Mouse (Mus musculus): ENCODE results near the gene Sema4c. TPM values are rescaled to one million over a fixed set of nuclear protein-coding genes. Genes with fewer than 3 reads are reported as not detected.

Sema4c gene
- polyA plus RNA-seq, 1 experiment from 2014 or later, result 35.4 TPM

DNA sequence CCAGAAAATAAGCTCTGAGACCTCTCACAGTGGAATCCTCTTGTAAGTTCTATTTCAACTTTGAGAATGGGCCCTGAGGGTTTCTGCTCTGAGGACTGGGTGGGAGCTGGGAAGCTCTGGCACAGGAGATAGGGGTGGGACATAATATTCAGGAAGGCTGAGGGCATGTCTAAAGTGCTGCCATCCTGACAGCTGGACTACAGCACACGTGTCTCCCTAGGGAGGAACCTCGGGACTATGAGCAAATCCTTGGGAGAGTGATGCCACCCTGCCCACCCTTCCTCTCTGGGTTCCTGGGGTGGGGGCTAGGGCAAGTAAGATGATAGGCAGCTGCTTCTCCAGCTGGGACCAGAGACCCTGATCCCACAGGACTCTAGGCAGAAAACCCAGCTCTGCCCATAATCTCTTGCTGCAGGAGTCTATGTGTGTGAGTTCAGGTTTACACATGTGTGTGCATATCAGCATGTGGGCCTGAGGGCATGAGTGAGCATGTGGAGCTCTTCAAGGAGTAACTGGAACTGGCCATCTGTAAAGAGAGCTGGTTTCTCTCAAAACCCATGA lies 14.1 kb upstream of the Sema4c start:
- H3K27me3 ChIP-seq (replicated peaks; ENCODE audit: control insufficient read depth, insufficient read depth, low read length), result no peaks in the 10 kb centered on the region
- WGBS, result 76% methylated on average over 2 of the region's 2 CpGs
- H3K36me3 ChIP-seq (ENCODE audit: control insufficient read depth, insufficient read depth), result no peaks in the 10 kb centered on the region
- no peak overlapping the region for H3K4me2 ChIP-seq (ENCODE audit: low read length)
- peaks cover 3% of the 10 kb centered on the region for H3K4me1 ChIP-seq (replicated peaks; ENCODE audit: control insufficient read depth, insufficient read depth, low read length)
- H3K9ac ChIP-seq (replicated peaks; ENCODE audit: low read depth, low read length), result no peak overlapping the region
- no peaks in the 10 kb centered on the region for H3K9me3 ChIP-seq (ENCODE audit: control insufficient read depth, low read length)
- no peak for ATAC-seq
- no peak overlapping the region for H3K4me3 ChIP-seq (replicated peaks; ENCODE audit: low read length)
- H3K27ac ChIP-seq (ENCODE audit: low read length), result no peak overlapping the region

GRCm38 (mm10) chr1:36571627-36572026 lies 13.5 kb upstream of the Sema4c start:
- Histone ChIP-seq H3K9me3 (ENCODE audit: control insufficient read depth, low read length) (no peaks in the 10 kb centered on the region), H3K27ac (ENCODE audit: low read length) (no peak overlapping the region), H3K4me2 (ENCODE audit: low read length) (no peak overlapping the region), H3K4me3 (replicated peaks; ENCODE audit: low read length) (no peak overlapping the region), H3K27me3 (replicated peaks; ENCODE audit: control insufficient read depth, insufficient read depth, low read length) (no peaks in the 10 kb centered on the region), H3K9ac (replicated peaks; ENCODE audit: low read depth, low read length) (no peak overlapping the region), H3K4me1 (replicated peaks; ENCODE audit: control insufficient read depth, insufficient read depth, low read length) (peaks cover 3% of the 10 kb centered on the region), H3K36me3 (ENCODE audit: control insufficient read depth, insufficient read depth) (no peaks in the 10 kb centered on the region)
- no peak for ATAC-seq
- 68% methylated on average over 6 of the region's 6 CpGs for WGBS

GRCm38 (mm10) chr1:36570320-36570719 lies 12.2 kb upstream of the Sema4c start:
- no peaks in the 10 kb centered on the region for H3K36me3 ChIP-seq (ENCODE audit: control insufficient read depth, insufficient read depth)
- WGBS, result 91% methylated on average over 5 of the region's 5 CpGs
- no peak overlapping the region for H3K27ac ChIP-seq (ENCODE audit: low read length)
- no peak for ATAC-seq
- no peak overlapping the region for H3K9ac ChIP-seq (replicated peaks; ENCODE audit: low read depth, low read length)
- no peak overlapping the region for H3K4me3 ChIP-seq (replicated peaks; ENCODE audit: low read length)
- H3K9me3 ChIP-seq (ENCODE audit: control insufficient read depth, low read length), result no peaks in the 10 kb centered on the region
- no peak overlapping the region for H3K4me2 ChIP-seq (ENCODE audit: low read length)
- no peaks in the 10 kb centered on the region for H3K27me3 ChIP-seq (replicated peaks; ENCODE audit: control insufficient read depth, insufficient read depth, low read length)
- peaks cover 3% of the 10 kb centered on the region for H3K4me1 ChIP-seq (replicated peaks; ENCODE audit: control insufficient read depth, insufficient read depth, low read length)

GRCm38 (mm10) chr1:36569694-36570276 lies 11.6 kb upstream of the Sema4c start:
- H3K4me3 ChIP-seq (replicated peaks; ENCODE audit: low read length), result no peak overlapping the region
- WGBS, result 45% methylated on average over 7 of the region's 7 CpGs
- no peak overlapping the region for H3K27ac ChIP-seq (ENCODE audit: low read length)
- no peak for ATAC-seq
- H3K27me3 ChIP-seq (replicated peaks; ENCODE audit: control insufficient read depth, insufficient read depth, low read length), result no peaks in the 10 kb centered on the region
- no peaks in the 10 kb centered on the region for H3K36me3 ChIP-seq (ENCODE audit: control insufficient read depth, insufficient read depth)
- H3K4me1 ChIP-seq (replicated peaks; ENCODE audit: control insufficient read depth, insufficient read depth, low read length), result peaks cover 3% of the 10 kb centered on the region
- no peak overlapping the region for H3K4me2 ChIP-seq (ENCODE audit: low read length)
- no peaks in the 10 kb centered on the region for H3K9me3 ChIP-seq (ENCODE audit: control insufficient read depth, low read length)
- no peak overlapping the region for H3K9ac ChIP-seq (replicated peaks; ENCODE audit: low read depth, low read length)

- H3K9ac ChIP-seq (replicated peaks; ENCODE audit: low read depth, low read length), result no peak overlapping the region
Measured at GRCm38 (mm10) chr1:36568776-36569175, 10.6 kb upstream of the Sema4c start.

DNA sequence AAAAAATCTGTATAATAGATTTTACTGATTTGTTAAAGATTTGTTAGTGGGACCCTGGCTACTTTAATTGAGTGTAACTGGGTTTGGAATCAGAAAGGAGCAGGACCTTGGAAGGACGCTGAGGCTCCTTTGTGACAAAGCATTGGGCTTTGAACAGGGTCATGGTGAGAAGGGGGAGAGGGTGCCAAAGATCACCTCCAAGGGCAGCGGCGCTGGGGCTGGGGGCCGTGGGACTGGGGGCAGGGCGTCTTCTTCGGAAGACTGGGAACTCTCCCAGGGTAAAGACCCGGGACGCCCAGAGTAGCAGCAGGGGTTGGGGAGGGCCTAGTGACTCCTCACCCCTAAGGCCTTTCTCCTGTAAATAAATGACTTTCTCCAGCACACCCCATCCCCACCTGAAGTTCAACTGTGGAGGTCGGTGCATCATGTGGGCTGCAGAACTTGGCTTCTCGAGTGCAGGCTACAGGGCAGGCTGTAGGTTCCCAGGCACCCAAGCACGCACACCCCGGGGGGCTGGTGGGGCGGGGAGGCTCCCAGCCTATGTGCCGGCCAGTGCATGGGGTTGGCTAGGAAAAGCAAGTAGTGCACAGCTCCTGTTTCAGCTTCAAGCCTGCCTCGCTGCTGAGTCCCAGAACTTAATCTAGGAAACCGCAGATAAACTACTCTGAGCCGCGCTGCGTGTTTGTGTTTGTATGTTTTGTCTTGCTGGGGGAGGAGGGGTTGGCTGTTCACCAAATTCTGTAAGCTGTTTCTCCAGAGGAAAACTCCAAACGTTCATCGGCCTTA lies 9.9 kb upstream of the Sema4c start:
- H3K9me3 ChIP-seq (ENCODE audit: control insufficient read depth, low read length), result no peaks in the 10 kb centered on the region
- no peak overlapping the region for H3K9ac ChIP-seq (replicated peaks; ENCODE audit: low read depth, low read length)
- 41% methylated on average over 21 of the region's 21 CpGs for WGBS
- H3K27ac ChIP-seq (ENCODE audit: low read length), result no peak overlapping the region
- H3K4me1 ChIP-seq (replicated peaks; ENCODE audit: control insufficient read depth, insufficient read depth, low read length), result no peaks in the 10 kb centered on the region; the same call in 1 of the 2 replicates
- H3K27me3 ChIP-seq (replicated peaks; ENCODE audit: control insufficient read depth, insufficient read depth, low read length), result no peaks in the 10 kb centered on the region
- no peaks in the 10 kb centered on the region for H3K36me3 ChIP-seq (ENCODE audit: control insufficient read depth, insufficient read depth)
- H3K4me2 ChIP-seq (ENCODE audit: low read length), result no peak overlapping the region
- no peak overlapping the region for H3K4me3 ChIP-seq (replicated peaks; ENCODE audit: low read length)
- no peak for ATAC-seq

More at GRCm38 (mm10) chr1:36568776-36569175, 10.6 kb upstream of the Sema4c start:
- Histone ChIP-seq H3K4me1 (replicated peaks; ENCODE audit: control insufficient read depth, insufficient read depth, low read length) (no peaks in the 10 kb centered on the region; the same call in 1 of the 2 replicates), H3K36me3 (ENCODE audit: control insufficient read depth, insufficient read depth) (no peaks in the 10 kb centered on the region), H3K9me3 (ENCODE audit: control insufficient read depth, low read length) (no peaks in the 10 kb centered on the region), H3K27ac (ENCODE audit: low read length) (no peak overlapping the region), H3K4me3 (replicated peaks; ENCODE audit: low read length) (no peak overlapping the region), H3K27me3 (replicated peaks; ENCODE audit: control insufficient read depth, insufficient read depth, low read length) (no peaks in the 10 kb centered on the region), H3K4me2 (ENCODE audit: low read length) (no peak overlapping the region)
- 78% methylated on average over 4 of the region's 4 CpGs for WGBS
- ATAC-seq, result no peak

DNA sequence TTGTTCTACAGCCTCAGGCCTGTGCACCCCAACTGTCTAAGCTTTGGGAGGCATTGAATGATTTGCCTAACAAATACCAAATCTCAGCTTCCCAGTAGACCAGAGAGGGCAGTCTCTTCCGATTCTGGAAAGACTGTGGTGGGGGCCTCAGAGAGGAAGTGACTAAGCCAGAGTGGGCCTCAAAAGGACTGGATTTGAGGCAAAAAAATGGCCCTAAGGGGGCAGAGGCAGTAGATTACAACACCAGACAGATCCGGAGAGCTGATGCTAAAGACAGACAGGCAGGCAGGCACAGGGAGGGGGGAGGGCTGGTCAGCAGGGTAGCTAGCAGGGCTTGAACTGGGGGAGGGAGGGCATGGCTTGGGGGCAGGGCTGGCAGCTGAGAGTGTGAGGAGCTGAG lies 8.3 kb upstream of the Sema4c start:
- no peak overlapping the region for H3K4me3 ChIP-seq (replicated peaks; ENCODE audit: low read length)
- no peak for ATAC-seq

DNA sequence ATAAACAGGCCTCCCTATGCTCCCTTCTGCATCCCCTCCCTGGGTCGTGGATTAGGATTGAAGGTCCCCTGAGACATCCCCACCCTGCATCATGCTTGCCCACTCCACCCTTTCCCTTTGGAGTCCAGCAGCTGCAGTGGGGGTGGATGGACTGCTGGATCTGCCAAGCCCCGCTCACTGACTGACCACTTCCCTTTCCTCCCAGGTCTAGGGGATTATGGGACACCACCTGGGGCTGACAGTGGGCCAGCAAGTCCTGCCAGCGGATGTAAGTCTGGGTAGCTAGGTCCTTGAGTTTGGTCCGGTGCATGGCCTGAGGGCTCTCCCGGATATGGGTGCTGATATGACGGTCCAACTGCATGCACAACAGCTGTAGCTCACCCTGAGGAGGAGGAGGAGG lies 6.0 kb upstream of the Sema4c start:
- no peak for ATAC-seq

More for the DNA sequence above, 8.3 kb upstream of the Sema4c start:
- Histone ChIP-seq H3K27me3 (replicated peaks; ENCODE audit: control insufficient read depth, insufficient read depth, low read length) (no peaks in the 10 kb centered on the region), H3K36me3 (ENCODE audit: control insufficient read depth, insufficient read depth) (no peaks in the 10 kb centered on the region), H3K27ac (ENCODE audit: low read length) (no peak overlapping the region), H3K4me2 (ENCODE audit: low read length) (no peak overlapping the region), H3K4me1 (replicated peaks; ENCODE audit: control insufficient read depth, insufficient read depth, low read length) (no peaks in the 10 kb centered on the region; the same call in 1 of the 2 replicates), H3K9me3 (ENCODE audit: control insufficient read depth, low read length) (no peaks in the 10 kb centered on the region), H3K9ac (replicated peaks; ENCODE audit: low read depth, low read length) (no peak overlapping the region)
- WGBS, result 11% methylated on average over 2 of the region's 2 CpGs

GRCm38 (mm10) chr1:36563632-36564031 lies 5.5 kb upstream of the Sema4c start:
- Histone ChIP-seq H3K9ac (replicated peaks; ENCODE audit: low read depth, low read length) (no peak overlapping the region), H3K4me1 (replicated peaks; ENCODE audit: control insufficient read depth, insufficient read depth, low read length) (peaks cover 3% of the 10 kb centered on the region), H3K9me3 (ENCODE audit: control insufficient read depth, low read length) (no peaks in the 10 kb centered on the region), H3K4me2 (ENCODE audit: low read length) (no peak overlapping the region), H3K27me3 (replicated peaks; ENCODE audit: control insufficient read depth, insufficient read depth, low read length) (0 out of 2 replicates have a peak, but pooled peaks cover 2% of the 10 kb centered on the region), H3K4me3 (replicated peaks; ENCODE audit: low read length) (no peak overlapping the region), H3K36me3 (ENCODE audit: control insufficient read depth, insufficient read depth) (no peaks in the 10 kb centered on the region), H3K27ac (ENCODE audit: low read length) (no peak overlapping the region)
- 68% methylated on average over 4 of the region's 4 CpGs for WGBS
- ATAC-seq, result no peak

More for the DNA sequence above, 6.0 kb upstream of the Sema4c start:
- Histone ChIP-seq H3K27me3 (replicated peaks; ENCODE audit: control insufficient read depth, insufficient read depth, low read length) (0 out of 2 replicates have a peak, but pooled peaks cover 2% of the 10 kb centered on the region), H3K27ac (ENCODE audit: low read length) (no peak overlapping the region), H3K4me1 (replicated peaks; ENCODE audit: control insufficient read depth, insufficient read depth, low read length) (no peaks in the 10 kb centered on the region; the same call in 1 of the 2 replicates), H3K4me2 (ENCODE audit: low read length) (no peak overlapping the region), H3K9ac (replicated peaks; ENCODE audit: low read depth, low read length) (no peak overlapping the region), H3K9me3 (ENCODE audit: control insufficient read depth, low read length) (no peaks in the 10 kb centered on the region), H3K36me3 (ENCODE audit: control insufficient read depth, insufficient read depth) (no peaks in the 10 kb centered on the region), H3K4me3 (replicated peaks; ENCODE audit: low read length) (no peak overlapping the region)
- 73% methylated on average over 6 of the region's 6 CpGs for WGBS

Measured in forebrain, embryonic 16.5 days (tissue).